Mouse (Mus musculus) ES-E14 (cell line): ENCODE results near the gene Mllt3.

Experiments
- CHD2 ChIP-seq: IDR thresholded peaks from 2 replicates; pipeline ENCODE4 v1.6.1; 2014; ENCODE audit warnings: mild to moderate bottlenecking, low read depth, low read length, inconsistent platforms
- HCFC1 ChIP-seq: IDR thresholded peaks from 2 replicates; pipeline ENCODE4 v1.6.1; 2012; ENCODE audit warnings: low read length, inconsistent platforms, borderline replicate concordance; ENCODE audit not compliant: insufficient read depth
- MAFK ChIP-seq: IDR thresholded peaks from 2 replicates; pipeline ENCODE4 v1.6.1; 2014; ENCODE audit warnings: mild to moderate bottlenecking, low read depth, low read length, inconsistent platforms; ENCODE audit not compliant: insufficient read depth
- ZC3H11A ChIP-seq: IDR thresholded peaks from 2 replicates; pipeline ENCODE4 v1.6.1; 2012; ENCODE audit warnings: low read depth, mild to moderate bottlenecking, inconsistent platforms, low read length, borderline replicate concordance
- ZNF384 ChIP-seq: IDR thresholded peaks from 2 replicates; pipeline ENCODE4 v1.6.1; 2012; ENCODE audit warnings: low read depth, low read length, inconsistent platforms

DNA sequence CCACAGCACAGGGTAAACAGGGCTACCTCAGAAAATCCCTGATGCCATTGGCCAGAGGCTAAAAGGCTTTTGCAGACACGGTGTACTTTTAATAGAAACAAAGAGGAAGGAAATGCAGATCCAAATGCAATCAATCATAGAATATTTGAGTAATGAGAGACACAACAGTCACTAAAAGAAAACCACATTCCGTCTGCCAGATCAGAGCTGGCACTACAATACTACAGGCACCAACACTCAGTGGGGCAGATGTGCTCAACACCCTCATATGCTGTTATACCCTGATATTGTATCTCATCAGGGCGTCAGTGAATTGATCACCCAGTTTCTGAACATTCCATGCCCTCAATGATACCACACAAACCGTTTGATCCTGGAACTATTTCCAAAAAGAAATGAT lies 79.4 kb downstream of the Mllt3 start:
- TF ChIP-seq MAFK = no peak
- TF ChIP-seq ZC3H11A = no peak
- TF ChIP-seq HCFC1 = no peak
- no peak for TF ChIP-seq ZNF384
- TF ChIP-seq CHD2 = no peak
